Mouse (Mus musculus): ENCODE data around the gene Crebbp. TPM values are rescaled to one million over a fixed set of nuclear protein-coding genes. Genes with fewer than 3 reads are reported as not detected.

Gene Crebbp
- total and polyA plus RNA-seq, 3 experiments: 15.1 to 39.5 (median 34.8) TPM

- Histone ChIP-seq H3K27me3 (ENCODE audit: control insufficient read depth, insufficient read depth, low read length) (no peaks in the 10 kb centered on the region), H3K27ac (no peak overlapping the region), H3K4me3 (no peak overlapping the region), H3K79me2 (replicated peaks; ENCODE audit: control insufficient read depth, insufficient read depth, low read length) (no peaks in the 10 kb centered on the region), H3K9ac (ENCODE audit: low read depth, low read length) (no peak overlapping the region), H3K4me1 (ENCODE audit: control insufficient read depth, insufficient read depth, low read length) (no peaks in the 10 kb centered on the region), H3K36me3 (ENCODE audit: control insufficient read depth, insufficient read depth, low read length) (no peaks in the 10 kb centered on the region)
- no peak for TF ChIP-seq EP300 (IDR thresholded peaks at IDR 0.05; ENCODE audit: insufficient read depth, low read depth, low read length)
- no peak for TF ChIP-seq CTCF (IDR thresholded peaks at IDR 0.05)
- no peak for TF ChIP-seq POLR2A (IDR thresholded peaks at IDR 0.05; ENCODE audit: insufficient read depth, low read depth, low read length)
- intact Hi-C loops (cut with DNase I): no loop called here
- no peak for DNase-seq
- WGBS: 90% methylated on average over 5 of the region's 5 CpGs
These were observed 173.6 kb downstream of the Crebbp start for GRCm38 (mm10) chr16:4040206-4040605.

GRCm38 (mm10) chr16:4037690-4038089 lies 176.1 kb downstream of the Crebbp start:
- no peak overlapping the region for H3K27ac ChIP-seq
- WGBS: 90% methylated on average over 7 of the region's 7 CpGs
- H3K4me1 ChIP-seq (ENCODE audit: control insufficient read depth, insufficient read depth, low read length): no peaks in the 10 kb centered on the region
- intact Hi-C loops (cut with DNase I): no loop called here
- DNase-seq: no peak
- H3K27me3 ChIP-seq (ENCODE audit: control insufficient read depth, insufficient read depth, low read length): no peaks in the 10 kb centered on the region
- H3K4me3 ChIP-seq: no peak overlapping the region
- H3K36me3 ChIP-seq (ENCODE audit: control insufficient read depth, insufficient read depth, low read length): no peaks in the 10 kb centered on the region
- H3K79me2 ChIP-seq (replicated peaks; ENCODE audit: control insufficient read depth, insufficient read depth, low read length): no peaks in the 10 kb centered on the region
- no peak overlapping the region for H3K9ac ChIP-seq (ENCODE audit: low read depth, low read length)
- TF ChIP-seq POLR2A (IDR thresholded peaks at IDR 0.05; ENCODE audit: insufficient read depth, low read depth, low read length) (no peak), CTCF (IDR thresholded peaks at IDR 0.05) (no peak), EP300 (IDR thresholded peaks at IDR 0.05; ENCODE audit: insufficient read depth, low read depth, low read length) (no peak)

- no peaks in the 10 kb centered on the region for H3K36me3 ChIP-seq (ENCODE audit: control insufficient read depth, insufficient read depth, low read length)
- no peak within 1 kb of the TSS for H3K27ac ChIP-seq
- no peak for DNase-seq
- H3K79me2 ChIP-seq (replicated peaks; ENCODE audit: control insufficient read depth, insufficient read depth, low read length): no peaks in the 10 kb centered on the region
- intact Hi-C loops (cut with DNase I): no loop called here
- no peaks in the 10 kb centered on the region for H3K27me3 ChIP-seq (ENCODE audit: control insufficient read depth, insufficient read depth, low read length)
- H3K9ac ChIP-seq (ENCODE audit: low read depth, low read length): no peak within 1 kb of the TSS
- no peaks in the 10 kb centered on the region for H3K4me1 ChIP-seq (ENCODE audit: control insufficient read depth, insufficient read depth, low read length)
- no peak within 1 kb of the TSS for H3K4me3 ChIP-seq
- 83% methylated on average over 5 of the region's 5 CpGs for WGBS
- TF ChIP-seq CTCF (IDR thresholded peaks at IDR 0.05) (no peak), EP300 (IDR thresholded peaks at IDR 0.05; ENCODE audit: insufficient read depth, low read depth, low read length) (no peak), POLR2A (IDR thresholded peaks at IDR 0.05; ENCODE audit: insufficient read depth, low read depth, low read length) (no peak)
These were observed 177.0 kb downstream of the Crebbp start, which contains the start of gene Dnase1 for GRCm38 (mm10) chr16:4036807-4037206. Gene Dnase1, plus strand, starts transcription at chr16:4036942.

GRCm38 (mm10) chr16:4035575-4035974 lies 178.2 kb downstream of the Crebbp start:
- TF ChIP-seq POLR2A (IDR thresholded peaks at IDR 0.05; ENCODE audit: insufficient read depth, low read depth, low read length): no peak
- TF ChIP-seq EP300 (IDR thresholded peaks at IDR 0.05; ENCODE audit: insufficient read depth, low read depth, low read length): no peak
- no peak for TF ChIP-seq CTCF (IDR thresholded peaks at IDR 0.05)
- 82% methylated on average over 2 of the region's 2 CpGs for WGBS
- Histone ChIP-seq H3K9ac (ENCODE audit: low read depth, low read length) (no peak overlapping the region), H3K27me3 (ENCODE audit: control insufficient read depth, insufficient read depth, low read length) (no peaks in the 10 kb centered on the region), H3K4me3 (no peak overlapping the region), H3K36me3 (ENCODE audit: control insufficient read depth, insufficient read depth, low read length) (no peaks in the 10 kb centered on the region), H3K27ac (no peak overlapping the region), H3K79me2 (replicated peaks; ENCODE audit: control insufficient read depth, insufficient read depth, low read length) (no peaks in the 10 kb centered on the region), H3K4me1 (ENCODE audit: control insufficient read depth, insufficient read depth, low read length) (no peaks in the 10 kb centered on the region)
- intact Hi-C loops (cut with DNase I): no loop called here
- DNase-seq: no peak

- TF ChIP-seq CTCF (IDR thresholded peaks at IDR 0.05) (no peak), POLR2A (IDR thresholded peaks at IDR 0.05; ENCODE audit: insufficient read depth, low read depth, low read length) (no peak), EP300 (IDR thresholded peaks at IDR 0.05; ENCODE audit: insufficient read depth, low read depth, low read length) (no peak)
- DNase-seq: no peak
- 79% methylated on average over 3 of the region's 3 CpGs for WGBS
- intact Hi-C loops (cut with DNase I): no loop called here
- no peaks in the 10 kb centered on the region for H3K36me3 ChIP-seq (ENCODE audit: control insufficient read depth, insufficient read depth, low read length)
- no peak overlapping the region for H3K4me3 ChIP-seq
- H3K9ac ChIP-seq (ENCODE audit: low read depth, low read length): no peak overlapping the region
- H3K4me1 ChIP-seq (ENCODE audit: control insufficient read depth, insufficient read depth, low read length): no peaks in the 10 kb centered on the region
- no peaks in the 10 kb centered on the region for H3K79me2 ChIP-seq (replicated peaks; ENCODE audit: control insufficient read depth, insufficient read depth, low read length)
- H3K27ac ChIP-seq: no peak overlapping the region
- H3K27me3 ChIP-seq (ENCODE audit: control insufficient read depth, insufficient read depth, low read length): no peaks in the 10 kb centered on the region
These were observed 179.3 kb downstream of the Crebbp start for GRCm38 (mm10) chr16:4034476-4034875.

GRCm38 (mm10) chr16:4033971-4034370 lies 179.8 kb downstream of the Crebbp start:
- H3K27ac ChIP-seq: no peak overlapping the region
- no peaks in the 10 kb centered on the region for H3K4me1 ChIP-seq (ENCODE audit: control insufficient read depth, insufficient read depth, low read length)
- no peak for DNase-seq
- 37% methylated on average over 5 of the region's 5 CpGs for WGBS
- no peak overlapping the region for H3K4me3 ChIP-seq
- no peak for TF ChIP-seq EP300 (IDR thresholded peaks at IDR 0.05; ENCODE audit: insufficient read depth, low read depth, low read length)
- TF ChIP-seq POLR2A (IDR thresholded peaks at IDR 0.05; ENCODE audit: insufficient read depth, low read depth, low read length): no peak
- TF ChIP-seq CTCF (IDR thresholded peaks at IDR 0.05): no peak
- H3K9ac ChIP-seq (ENCODE audit: low read depth, low read length): no peak overlapping the region
- H3K27me3 ChIP-seq (ENCODE audit: control insufficient read depth, insufficient read depth, low read length): no peaks in the 10 kb centered on the region
- H3K36me3 ChIP-seq (ENCODE audit: control insufficient read depth, insufficient read depth, low read length): no peaks in the 10 kb centered on the region
- intact Hi-C loops (cut with DNase I): no loop called here
- H3K79me2 ChIP-seq (replicated peaks; ENCODE audit: control insufficient read depth, insufficient read depth, low read length): no peaks in the 10 kb centered on the region
